Mouse (Mus musculus) liver, adult 2 months (tissue): ENCODE results near the gene Kdelr1. TPM values are rescaled to one million over a fixed set of nuclear protein-coding genes. Genes with fewer than 3 reads are reported as not detected.
"Not testable (repeated sequence)": the region's sequence is repeated elsewhere in the genome, so short reads cannot be mapped to it uniquely, and the experiment has no call there.

Experiments used
- DNase-seq: peaks from one replicate; pipeline ENCODE4 v3.0.0-alpha.2; 2011; ENCODE audit warnings: low read depth, low spot score; ENCODE audit errors: extremely low read depth
- H3K27ac ChIP-seq: fragments of 200-500 bp; replicated peaks from 2 replicates; pipeline ENCODE4 v1.5.1; 2012; ENCODE audit warnings: low read depth, mild to moderate bottlenecking, control low read depth, inconsistent platforms, low read length; ENCODE audit not compliant: insufficient read depth
- H3K27me3 ChIP-seq: fragments of 200-500 bp; 2 replicates; pipeline ENCODE4 v1.6.1; 2012; ENCODE audit warnings: mild to moderate bottlenecking, moderate library complexity, low read length, inconsistent platforms; ENCODE audit not compliant: control insufficient read depth, insufficient read depth
- H3K36me3 ChIP-seq: fragments of 200-500 bp; 2 replicates; pipeline ENCODE4 v1.6.1; 2012; ENCODE audit warnings: low read length, inconsistent platforms; ENCODE audit not compliant: control insufficient read depth, insufficient read depth
- H3K4me1 ChIP-seq: fragments of 200-500 bp; 2 replicates; pipeline ENCODE4 v1.6.1; 2011; ENCODE audit warnings: low read length; ENCODE audit not compliant: control insufficient read depth, insufficient read depth
- H3K4me3 ChIP-seq: fragments of 200-500 bp; 2 replicates; pipeline ENCODE4 v1.5.1; 2011; ENCODE audit warnings: low read depth, mild to moderate bottlenecking, control low read depth, low read length, moderate library complexity; ENCODE audit not compliant: insufficient read depth
- H3K79me2 ChIP-seq: fragments of 200-500 bp; 2 replicates; pipeline ENCODE4 v1.6.1; 2012; ENCODE audit warnings: inconsistent platforms, mild to moderate bottlenecking, low read length, moderate library complexity; ENCODE audit not compliant: control insufficient read depth, insufficient read depth
- H3K9ac ChIP-seq: fragments of 200-500 bp; 2 replicates; pipeline ENCODE4 v1.6.1; 2012; ENCODE audit warnings: low read depth, mild to moderate bottlenecking, control low read depth, inconsistent platforms, low read length
- CTCF ChIP-seq: fragments of 200-500 bp; IDR thresholded peaks from 2 replicates; pipeline ENCODE4 v1.5.1; 2011; ENCODE audit warnings: low read depth, low read length, control low read depth
- POLR2A ChIP-seq: fragments of 200-500 bp; IDR thresholded peaks from 2 replicates; pipeline ENCODE4 v1.6.1; 2011; ENCODE audit warnings: low read length, control low read depth; ENCODE audit not compliant: insufficient read depth; ENCODE audit errors: extremely low read depth
- WGBS: fragments of 180-500 bp; shearing (Covaris S2); methylation state at CpG from one replicate; pipeline ENCODE4 v1.1.7; 2018; 5-methylcytosine and 5-hydroxymethylcytosine counted together
- polyA plus RNA-seq: library from polyadenylated mRNA; depleted of rRNA; stranded (reverse); fragments of >200 nt; gene quantifications from 2 replicates; pipeline ENCODE4 v1.2.3, GENCODE M21; 2012
- total RNA-seq: library from RNA; depleted of rRNA; stranded (reverse); fragments of >200 nt; gene quantifications from 2 replicates; pipeline ENCODE4 v1.2.3, GENCODE M21; 2014

The Kdelr1 gene
- total and polyA plus RNA-seq, 2 experiments, result 68.9 to 253 TPM

GRCm38 (mm10) chr7:45873061-45873947 lies 732 bp downstream of the Kdelr1 start:
- H3K27ac ChIP-seq, result peak overlapping the region; percentile 86
- peak overlapping the region; percentile 87 for H3K9ac ChIP-seq
- H3K79me2 ChIP-seq, result peaks cover 20% of the 10 kb centered on the region; the same call in 1 of the 2 replicates
- under 1% methylated on average over 27 of the region's 28 CpGs for WGBS
- peaks cover 22% of the 10 kb centered on the region for H3K36me3 ChIP-seq
- peaks cover 7% of the 10 kb centered on the region for H3K4me1 ChIP-seq
- peak; percentile 30 for TF ChIP-seq CTCF
- 0 out of 2 replicates have a peak, but pooled peaks have one; percentile 38 for TF ChIP-seq POLR2A
- peaks cover 11% of the 10 kb centered on the region for H3K27me3 ChIP-seq
- peak overlapping the region; percentile 78 for H3K4me3 ChIP-seq
- DNase-seq, result peak; percentile 71

GRCm38 (mm10) chr7:45876895-45877294 lies 4.3 kb downstream of the Kdelr1 start:
- Histone ChIP-seq H3K4me1 (peaks cover 7% of the 10 kb centered on the region), H3K4me3 (no peak overlapping the region), H3K79me2 (peaks cover 20% of the 10 kb centered on the region; the same call in 1 of the 2 replicates), H3K9ac (no peak overlapping the region), H3K27ac (no peak overlapping the region), H3K36me3 (peaks cover 34% of the 10 kb centered on the region), H3K27me3 (no peaks in the 10 kb centered on the region)
- WGBS, result 98% methylated on average over 7 of the region's 7 CpGs
- no peak for DNase-seq
- TF ChIP-seq POLR2A (no peak), CTCF (no peak)

- Histone ChIP-seq H3K79me2 (peaks cover 20% of the 10 kb centered on the region; the same call in 1 of the 2 replicates), H3K36me3 (peaks cover 45% of the 10 kb centered on the region)
Observed at GRCm38 (mm10) chr7:45878278-45878677, 5.7 kb downstream of the Kdelr1 start, which contains the start of gene Grin2d. Gene Grin2d, minus strand, starts transcription at chr7:45878378.

DNA sequence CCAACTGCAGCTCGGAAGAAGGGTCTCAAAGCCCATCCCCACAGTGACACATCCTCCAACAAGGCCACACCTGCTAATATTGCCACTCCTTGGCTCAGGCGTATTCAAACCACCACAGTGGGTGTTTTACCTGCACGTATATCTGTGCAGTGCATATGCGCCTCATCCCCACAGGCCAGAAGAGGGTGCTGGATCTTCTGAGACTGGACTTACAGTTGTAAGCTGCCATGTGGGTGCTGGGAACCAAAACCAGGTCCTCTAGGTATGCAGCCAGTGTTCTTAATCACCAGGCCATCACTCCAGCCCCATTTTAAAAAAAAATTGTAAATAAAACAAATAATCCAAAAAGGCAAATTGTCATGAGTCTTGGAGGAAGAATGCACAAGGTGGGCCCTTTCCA lies 8.0 kb downstream of the Kdelr1 start:
- no peak overlapping the region for H3K9ac ChIP-seq
- 99% methylated on average over 4 of the region's 4 CpGs for WGBS
- H3K27ac ChIP-seq, result no peak overlapping the region
- peaks cover 42% of the 10 kb centered on the region for H3K36me3 ChIP-seq
- no peak for TF ChIP-seq CTCF
- no peak for TF ChIP-seq POLR2A
- no peak overlapping the region for H3K4me3 ChIP-seq
- H3K79me2 ChIP-seq, result peaks cover 2% of the 10 kb centered on the region; the same call in 1 of the 2 replicates
- H3K4me1 ChIP-seq, result no peaks in the 10 kb centered on the region
- no peaks in the 10 kb centered on the region for H3K27me3 ChIP-seq
- no peak for DNase-seq

More at GRCm38 (mm10) chr7:45878278-45878677, 5.7 kb downstream of the Kdelr1 start, which contains the start of gene Grin2d:
- not testable (repeated sequence) for H3K4me3 ChIP-seq, DNase-seq, H3K27ac ChIP-seq, H3K27me3 ChIP-seq, H3K4me1 ChIP-seq, H3K9ac ChIP-seq
- 87% methylated on average over 1 of the region's 1 CpGs for WGBS

DNA sequence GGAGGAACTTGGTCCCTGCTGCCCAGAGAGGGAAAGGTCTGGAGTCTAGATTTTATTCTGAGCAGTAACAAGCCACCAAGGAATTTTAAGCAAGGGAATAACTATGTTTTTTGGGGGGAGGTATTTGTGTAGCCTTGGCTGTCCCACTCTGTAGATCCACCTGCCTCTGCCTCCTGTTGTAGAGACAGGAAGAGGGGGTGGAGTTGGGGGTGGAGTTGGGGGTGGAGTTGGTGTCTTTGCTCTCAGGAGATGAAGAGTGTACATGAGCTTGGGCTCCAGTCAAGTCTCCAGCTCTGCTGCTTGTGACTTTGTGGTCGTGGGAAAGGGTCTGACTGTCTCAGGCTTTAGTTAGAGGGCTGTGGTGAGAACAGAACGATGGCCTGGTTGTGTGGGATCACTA lies 8.4 kb downstream of the Kdelr1 start:
- Histone ChIP-seq H3K4me1 (no peaks in the 10 kb centered on the region), H3K36me3 (peaks cover 39% of the 10 kb centered on the region), H3K79me2 (no peaks in the 10 kb centered on the region), H3K4me3 (no peak overlapping the region), H3K27ac (no peak overlapping the region), H3K9ac (no peak overlapping the region), H3K27me3 (no peaks in the 10 kb centered on the region)
- TF ChIP-seq CTCF (no peak), POLR2A (no peak)
- WGBS, result 93% methylated on average over 2 of the region's 2 CpGs
- DNase-seq, result peak; percentile 6

DNA sequence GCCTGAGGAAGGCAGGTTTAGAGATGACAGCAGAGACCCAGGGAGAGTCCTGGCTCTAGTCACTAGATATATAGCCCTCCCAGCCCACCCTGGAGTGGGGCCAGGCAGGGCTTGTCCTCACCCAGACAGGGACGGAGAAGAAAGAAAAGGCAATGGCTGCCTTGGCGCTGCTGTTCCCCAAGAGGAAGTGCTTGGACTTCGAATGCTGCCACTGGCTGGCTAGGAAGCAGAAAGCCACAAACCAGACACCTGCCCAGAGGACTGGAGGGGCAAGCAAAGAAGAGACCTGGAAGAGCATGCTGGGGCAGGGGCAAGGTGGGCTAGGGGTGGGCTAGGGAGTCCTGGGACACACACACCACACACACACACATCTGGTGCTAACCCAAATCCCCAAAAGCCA lies 14.7 kb downstream of the Kdelr1 start:
- 56% methylated on average over 3 of the region's 3 CpGs for WGBS

More for the DNA sequence above, 14.7 kb downstream of the Kdelr1 start:
- no peak for DNase-seq
- TF ChIP-seq CTCF (no peak), POLR2A (no peak)
- Histone ChIP-seq H3K79me2 (no peaks in the 10 kb centered on the region), H3K4me3 (no peak overlapping the region), H3K27me3 (no peaks in the 10 kb centered on the region), H3K36me3 (peaks cover 18% of the 10 kb centered on the region), H3K9ac (no peak overlapping the region), H3K27ac (no peak overlapping the region), H3K4me1 (no peaks in the 10 kb centered on the region)
